Mouse (Mus musculus) embryo, embryonic 10.5 days (tissue): Measurements from ENCODE around the gene Ncdn.

Experiments used
- DNase-seq: peaks from one replicate; pipeline ENCODE4 v3.0.0-alpha.2; 2015; ENCODE audit warnings: low spot score

Gene Ncdn

DNA sequence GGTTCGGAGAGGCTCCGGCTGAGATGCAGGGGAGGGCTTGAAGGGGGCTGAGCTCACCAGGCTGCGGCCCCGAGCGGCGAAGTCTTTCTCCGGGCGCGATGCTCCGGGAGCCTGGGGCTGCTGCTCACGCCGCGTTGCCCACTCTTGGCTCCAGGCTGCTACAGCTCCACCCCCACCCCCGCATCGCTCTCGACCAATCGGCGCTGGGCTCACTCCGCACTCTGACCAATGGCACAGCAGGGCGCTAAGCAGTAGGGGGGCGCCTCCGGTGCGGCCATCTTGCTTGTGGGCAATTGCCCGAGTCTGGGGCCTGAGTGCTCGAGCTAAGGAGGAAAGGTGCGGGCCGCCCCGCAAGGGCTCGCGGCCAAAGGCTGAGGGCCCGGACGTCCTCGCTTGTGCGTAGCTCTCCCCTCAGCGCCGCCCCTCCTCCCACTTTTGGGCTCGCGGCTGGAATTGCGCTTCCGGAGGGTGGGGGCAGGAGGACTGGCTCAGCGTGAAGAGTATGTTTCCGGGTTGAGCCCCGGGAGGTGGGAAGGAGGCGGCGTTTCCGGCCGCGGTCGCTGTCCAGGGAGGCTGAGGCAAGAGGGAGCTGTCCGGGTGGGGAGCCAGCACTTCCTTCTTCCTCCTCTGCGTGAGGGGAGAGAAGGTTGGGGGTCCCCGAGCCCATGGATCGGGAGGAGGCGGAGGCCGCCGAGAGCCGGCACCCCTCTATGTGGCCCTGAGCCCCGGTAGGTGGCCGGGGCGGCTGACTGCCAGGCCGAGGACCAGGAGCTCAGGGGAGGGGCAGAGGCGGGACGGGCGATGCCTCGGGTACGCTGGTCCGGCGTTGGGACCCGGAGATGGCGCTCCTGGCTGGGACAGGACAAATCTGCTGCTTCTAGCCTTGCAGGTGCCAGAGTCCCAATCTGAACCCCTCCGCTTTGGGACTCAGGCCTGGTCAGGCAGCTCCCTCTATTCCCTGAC is at the start of gene Ncdn, which contains the start of gene AU040320:
Gene Ncdn (minus strand): TSS at position 171 of the 963 bp plus-strand sequence.
Gene AU040320 (plus strand): TSS at position 277 of the 963 bp plus-strand sequence.
- DNase-seq, result peak; percentile 97

DNA sequence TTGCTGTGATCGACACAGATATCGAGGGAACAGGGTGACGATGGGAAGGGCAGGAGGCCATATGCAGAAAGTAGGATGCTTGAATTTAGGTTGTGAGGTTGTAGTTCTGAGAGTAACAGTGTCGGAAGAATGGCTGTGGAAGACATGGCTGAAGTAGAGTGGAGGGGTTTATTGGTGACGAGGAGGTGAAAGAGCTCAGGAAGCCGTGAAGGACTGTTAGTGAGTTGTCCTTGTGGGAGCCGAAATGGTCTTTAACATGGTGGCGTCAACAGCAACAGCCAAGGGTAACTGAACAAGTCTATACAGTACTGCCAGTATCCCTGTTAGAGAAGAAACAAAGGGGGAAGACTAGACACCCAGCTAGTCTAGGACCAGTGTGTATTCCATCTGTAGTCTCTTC is 48.9 kb upstream of the Ncdn start:
- no peak for DNase-seq

DNA sequence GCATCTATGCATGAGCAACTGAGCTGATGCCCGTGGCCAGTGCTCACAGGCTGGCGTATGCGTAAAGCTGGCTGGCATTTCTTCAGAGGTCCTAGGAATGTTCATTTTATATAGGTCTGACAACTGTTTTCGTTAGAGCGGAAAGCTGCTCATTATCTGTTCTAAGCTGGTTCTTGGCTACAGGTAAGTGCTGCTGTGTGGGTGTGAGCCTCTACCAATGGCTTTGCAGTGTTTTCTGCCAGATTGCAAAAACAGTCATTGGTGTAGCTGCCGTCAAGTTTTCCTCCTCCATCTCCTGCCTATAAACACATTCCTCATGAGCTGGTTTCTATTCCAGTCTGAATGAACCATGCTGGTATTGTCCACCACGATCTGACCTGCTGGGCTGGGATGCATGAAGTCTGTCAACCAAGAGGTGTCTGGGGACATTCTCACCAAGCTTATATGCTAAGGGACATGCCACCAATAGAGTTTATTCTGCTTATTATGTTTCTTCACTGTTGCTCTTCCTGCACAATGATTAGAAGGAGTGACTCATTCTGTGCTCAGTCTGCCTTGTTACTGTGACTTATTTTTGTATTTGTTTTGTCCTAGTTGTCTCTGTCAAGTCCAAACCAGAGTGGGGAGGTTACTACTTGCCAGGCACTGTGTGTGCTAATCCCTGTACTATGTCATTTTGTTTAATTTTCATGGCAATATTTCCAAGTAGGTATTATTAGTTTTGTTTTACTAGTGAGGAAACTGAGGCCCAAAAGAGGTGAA is 39.3 kb upstream of the Ncdn start:
- no peak for DNase-seq

DNA sequence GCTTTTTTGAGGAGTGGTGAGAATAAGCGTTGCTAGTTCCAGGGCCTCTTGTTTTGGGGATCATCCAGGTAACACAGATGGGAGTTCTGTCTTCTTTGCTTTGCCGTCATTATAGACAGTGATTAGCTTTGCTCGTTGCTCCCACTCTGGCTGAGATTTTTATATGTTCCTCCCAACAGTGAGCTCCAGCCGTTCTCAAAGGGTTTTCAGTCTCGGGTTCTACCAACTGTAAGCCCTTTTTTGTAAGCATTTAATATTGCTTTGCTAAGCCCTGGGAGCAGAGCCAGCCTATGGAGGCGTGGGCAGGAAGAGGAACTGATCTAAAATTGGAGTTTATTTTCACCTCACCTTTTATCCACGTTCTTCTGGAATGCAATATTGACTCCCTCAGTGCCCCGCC is 29.8 kb upstream of the Ncdn start:
- no peak for DNase-seq

DNA sequence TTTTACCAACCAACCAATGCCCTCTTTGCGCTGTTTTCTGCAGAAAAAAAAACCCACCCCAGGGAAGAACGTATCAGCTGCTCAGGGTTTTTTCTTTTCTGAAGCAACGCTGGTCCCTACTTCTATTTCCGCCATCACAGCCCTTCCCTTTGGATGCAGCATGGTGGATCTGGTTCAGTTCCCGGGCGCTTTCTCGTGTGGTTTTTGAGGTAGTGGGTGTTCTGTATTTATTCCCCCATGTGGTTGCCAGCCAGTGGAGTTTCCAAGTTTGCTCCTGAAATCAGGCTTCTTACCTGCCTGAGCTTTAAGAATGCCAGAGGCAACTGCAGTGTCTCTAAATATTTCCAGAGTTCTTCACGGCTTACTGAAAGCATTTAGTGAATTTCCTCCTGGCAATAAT is 29.3 kb upstream of the Ncdn start:
- DNase-seq, result no peak

DNA sequence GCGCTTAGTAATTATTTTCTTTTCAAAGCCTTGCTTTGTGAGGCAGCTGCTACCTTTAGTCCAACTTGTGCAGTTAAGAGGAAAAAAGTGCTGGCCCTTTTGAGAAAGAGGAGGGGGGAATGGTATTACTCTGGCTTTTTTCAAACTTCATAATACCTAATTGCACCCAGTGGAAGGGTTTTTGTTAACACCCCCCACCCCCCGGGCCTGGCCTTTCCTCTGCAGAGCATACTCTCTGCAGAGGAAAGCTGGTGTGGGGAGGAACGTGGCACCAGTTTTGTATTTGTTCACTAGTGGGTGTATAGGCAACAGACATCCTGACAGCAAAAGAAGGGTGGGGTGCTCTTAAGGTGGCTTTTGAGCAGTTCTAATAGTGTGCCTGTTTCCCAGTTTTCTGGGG is 28.6 kb upstream of the Ncdn start:
- DNase-seq, result no peak

DNA sequence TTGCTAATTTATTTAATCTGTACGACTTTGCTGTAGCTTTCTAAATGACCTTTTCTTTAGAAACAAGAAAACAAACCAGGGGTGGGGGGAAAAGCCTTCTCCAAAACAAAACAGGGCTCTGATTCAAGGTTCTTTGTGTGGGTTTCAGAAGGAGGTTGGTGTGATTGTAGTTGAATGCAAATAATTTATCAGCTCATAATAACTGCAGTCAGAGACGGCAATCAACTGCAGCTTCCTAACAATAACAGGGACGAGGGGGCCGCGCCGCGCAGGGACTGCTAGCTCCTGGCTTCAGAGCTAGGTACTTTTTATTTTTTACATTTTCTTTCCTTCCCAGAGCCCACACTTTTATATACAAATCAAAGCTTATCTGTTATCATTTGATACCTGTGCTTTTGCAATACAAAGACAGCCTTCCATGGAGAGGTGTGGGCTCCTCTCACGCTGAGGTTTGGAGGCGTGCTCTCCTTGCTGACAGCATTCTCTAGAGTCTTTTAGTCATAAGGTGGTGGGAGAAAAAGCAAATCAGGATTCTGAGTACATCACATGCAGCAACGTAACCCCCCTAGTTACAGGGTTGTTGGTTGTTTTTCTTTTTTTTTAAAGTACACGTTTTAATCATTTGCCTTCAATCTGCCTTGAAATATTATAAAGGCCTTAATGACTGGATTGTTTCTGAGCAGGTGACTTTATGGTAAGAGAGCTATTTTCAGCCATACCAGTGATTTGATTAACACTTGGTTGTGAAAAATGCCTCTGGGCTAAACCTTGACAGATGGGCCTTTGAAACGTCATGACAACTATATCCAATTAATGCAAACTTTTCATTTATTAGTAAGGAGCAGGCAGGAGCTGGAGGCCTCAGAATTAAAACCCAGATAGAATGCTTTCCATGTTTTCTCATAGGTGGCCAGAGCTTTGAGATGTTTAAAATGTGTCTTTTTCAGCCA is 26.9 kb upstream of the Ncdn start:
- DNase-seq, result no peak

DNA sequence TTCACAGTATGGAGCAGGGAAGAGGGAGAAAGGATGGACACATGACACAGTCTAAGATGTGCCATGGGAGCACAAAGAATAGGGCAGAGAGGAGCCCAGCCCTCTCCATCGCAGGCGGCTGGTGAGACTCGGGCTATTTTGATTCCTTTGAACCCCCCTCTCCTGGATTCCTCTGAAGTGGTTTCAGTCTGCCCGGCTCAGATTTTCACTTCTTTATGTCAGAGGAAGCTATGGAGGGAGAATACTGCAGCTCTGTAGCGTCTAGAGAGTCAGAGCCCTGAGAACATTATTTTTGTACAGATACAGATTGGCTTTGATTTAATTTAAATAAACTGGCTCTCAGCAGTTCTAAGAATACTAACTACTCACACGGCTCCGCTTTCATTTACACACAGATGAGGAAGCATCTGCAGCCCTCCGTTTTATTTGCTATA is 25.9 kb upstream of the Ncdn start:
- DNase-seq, result no peak

DNA sequence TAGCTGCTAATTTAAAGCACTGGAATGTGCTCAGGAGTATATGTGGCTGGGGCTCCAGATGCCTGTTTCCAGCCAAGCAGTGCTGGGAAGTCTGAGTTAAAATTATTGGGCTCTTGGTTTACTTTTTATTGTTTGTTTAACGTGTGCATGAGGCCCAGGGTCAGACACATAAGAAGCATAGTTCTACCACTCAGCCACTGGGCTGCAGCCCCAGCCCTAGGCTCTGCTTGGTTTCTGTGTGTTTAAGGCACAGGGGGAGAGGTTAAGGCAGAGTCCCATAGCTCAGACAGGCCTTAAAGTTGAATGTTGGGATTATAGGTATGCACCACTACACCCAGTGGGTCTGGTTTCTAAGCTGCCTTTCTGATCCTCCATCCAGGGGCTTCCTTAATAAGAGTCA is 21.9 kb upstream of the Ncdn start:
- DNase-seq, result no peak

DNA sequence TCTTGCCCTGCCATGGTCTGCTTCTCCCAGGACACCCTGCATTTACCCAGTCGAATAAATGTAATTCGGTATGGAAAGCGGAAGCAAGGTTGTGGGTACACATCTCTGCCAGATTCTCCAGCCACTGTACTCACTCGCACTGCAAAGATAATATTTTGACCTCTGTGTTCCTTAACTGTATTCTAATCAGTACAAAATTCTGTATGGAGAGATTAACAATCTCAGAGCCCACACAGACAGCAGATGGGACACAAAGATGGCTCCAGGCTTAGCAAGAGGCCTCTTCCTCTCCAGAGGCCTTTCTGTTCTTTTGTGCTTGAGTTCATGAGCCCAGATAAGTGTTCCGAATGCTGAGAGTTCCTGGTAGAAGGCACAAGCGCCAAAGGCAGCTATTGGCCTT is 20.6 kb upstream of the Ncdn start:
- no peak for DNase-seq

DNA sequence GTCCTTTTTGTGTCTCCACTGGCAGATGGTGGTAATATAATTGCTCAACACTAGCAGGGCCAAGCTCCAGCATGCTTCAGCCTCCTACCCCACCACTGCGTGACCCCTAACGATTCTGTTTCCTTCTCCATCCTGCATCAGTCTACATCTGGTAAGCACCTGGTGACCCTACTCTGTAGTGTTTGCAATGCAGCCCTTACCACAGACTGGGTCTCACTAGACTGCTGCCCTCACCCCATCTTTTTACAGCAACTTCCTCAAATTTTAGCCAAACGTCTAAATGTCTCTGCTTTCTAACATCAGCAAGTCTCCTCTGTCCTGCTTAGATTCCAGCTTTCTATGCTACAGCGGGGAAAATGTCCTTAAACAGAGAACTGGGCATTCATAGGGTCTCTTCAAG is 17.6 kb upstream of the Ncdn start:
- no peak for DNase-seq

DNA sequence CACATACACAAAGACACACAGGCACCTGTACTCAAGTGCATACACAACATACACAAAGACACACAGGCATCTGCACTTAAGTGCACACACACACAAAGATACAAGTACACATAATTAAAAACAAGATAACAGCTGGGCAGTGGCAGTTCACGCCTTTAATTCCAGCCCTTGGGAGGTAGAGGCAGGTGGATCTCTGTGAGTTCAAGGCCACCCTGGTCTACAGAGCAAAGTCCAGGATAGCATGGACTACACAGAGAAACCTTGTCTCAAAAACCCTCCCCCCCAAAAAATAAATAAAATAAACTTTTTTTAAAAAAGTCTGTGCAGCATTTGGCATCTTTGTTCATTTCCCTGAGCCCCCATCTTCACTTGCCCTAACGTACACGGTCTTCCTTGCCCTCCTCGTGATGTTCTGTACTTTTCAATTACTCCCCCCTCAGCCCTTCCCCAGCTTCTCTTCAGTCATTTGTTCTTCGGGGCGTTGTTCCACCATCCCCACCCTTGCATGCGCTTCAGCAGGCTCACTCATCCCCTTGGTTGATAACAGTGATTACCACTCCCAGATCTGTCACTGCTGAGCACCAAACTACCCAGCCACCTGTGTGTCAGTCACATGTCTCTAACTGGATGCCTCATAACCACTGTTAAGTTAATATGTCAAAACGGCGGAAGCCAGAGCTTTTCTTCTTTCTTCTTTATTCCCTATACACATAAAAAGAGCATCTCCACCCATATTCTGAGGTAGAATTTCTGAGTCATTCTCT is 16.7 kb upstream of the Ncdn start:
- no peak for DNase-seq

DNA sequence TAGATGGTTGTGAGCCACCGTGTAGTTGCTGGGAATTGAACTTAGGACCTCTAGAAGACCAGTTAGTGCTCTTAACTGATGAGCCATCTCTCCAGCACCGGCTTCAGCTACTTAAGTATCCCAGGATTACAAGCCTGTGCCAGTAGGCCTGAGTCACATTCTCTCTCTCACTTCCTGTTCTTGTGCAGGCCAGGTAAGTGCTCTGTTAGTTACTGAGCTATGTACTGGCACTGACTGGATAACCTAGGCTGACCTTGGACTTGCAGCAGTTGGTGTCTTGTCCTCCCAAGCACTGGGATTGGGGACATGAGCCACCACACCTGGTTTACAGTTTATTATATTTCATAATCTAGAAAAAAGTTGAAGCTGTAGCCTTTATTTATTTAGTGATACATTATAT is 10.2 kb upstream of the Ncdn start:
- no peak for DNase-seq

DNA sequence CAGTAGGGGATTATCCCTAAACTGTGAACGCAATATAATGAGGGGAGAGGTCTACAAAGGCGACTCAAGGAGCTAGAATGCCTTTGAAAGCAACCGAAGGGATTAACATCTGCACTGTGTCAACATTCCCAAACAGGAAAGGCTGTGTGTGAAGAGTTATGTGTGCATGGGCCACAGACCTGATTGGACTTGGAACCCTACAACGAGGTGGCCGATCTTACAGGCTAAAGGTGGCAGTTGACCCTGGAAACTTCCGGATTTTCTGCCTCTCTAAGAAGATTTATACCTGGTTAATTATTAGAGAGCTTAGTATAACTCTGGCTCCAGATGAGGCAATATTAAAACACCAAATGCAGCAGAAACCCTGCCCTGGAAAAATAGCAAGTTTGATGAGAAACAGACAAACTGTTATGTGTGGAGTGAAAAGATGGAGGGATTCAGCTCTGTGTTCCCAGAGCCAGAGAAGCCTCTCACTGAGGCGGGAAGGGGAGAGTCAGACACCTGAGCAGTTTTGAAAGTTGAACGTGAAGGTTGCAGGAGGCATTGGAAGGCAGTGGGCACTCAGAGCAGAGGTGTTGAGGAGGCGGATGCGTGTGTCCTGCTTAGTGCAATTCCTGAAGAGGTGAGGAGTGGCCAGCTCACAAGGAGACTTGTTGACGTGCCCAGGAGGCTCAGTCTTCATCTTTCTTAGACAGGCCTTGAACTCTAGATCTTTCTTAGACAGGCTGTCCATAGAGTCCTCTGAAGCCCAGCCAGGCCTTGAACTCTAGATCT is 9.5 kb upstream of the Ncdn start:
- no peak for DNase-seq

DNA sequence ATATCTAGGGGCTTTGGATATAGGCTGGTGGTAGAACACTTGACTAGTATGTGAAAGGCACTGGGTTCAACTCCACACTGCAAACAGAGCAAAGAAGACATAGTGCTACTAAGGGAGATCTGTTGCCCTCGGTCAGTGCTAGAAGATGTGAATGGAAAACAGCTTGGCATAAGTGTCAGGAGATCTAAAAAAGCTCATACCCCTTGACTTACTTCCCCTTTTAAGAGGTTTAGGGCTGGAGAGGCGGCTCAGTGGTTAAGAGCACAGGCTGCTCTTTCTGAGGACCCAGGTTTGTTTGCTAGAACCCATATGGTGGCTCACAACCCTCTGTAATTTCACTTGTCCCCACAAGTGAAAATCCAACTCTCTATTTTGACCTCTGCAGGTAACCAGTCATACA is 6.2 kb upstream of the Ncdn start:
- no peak for DNase-seq

DNA sequence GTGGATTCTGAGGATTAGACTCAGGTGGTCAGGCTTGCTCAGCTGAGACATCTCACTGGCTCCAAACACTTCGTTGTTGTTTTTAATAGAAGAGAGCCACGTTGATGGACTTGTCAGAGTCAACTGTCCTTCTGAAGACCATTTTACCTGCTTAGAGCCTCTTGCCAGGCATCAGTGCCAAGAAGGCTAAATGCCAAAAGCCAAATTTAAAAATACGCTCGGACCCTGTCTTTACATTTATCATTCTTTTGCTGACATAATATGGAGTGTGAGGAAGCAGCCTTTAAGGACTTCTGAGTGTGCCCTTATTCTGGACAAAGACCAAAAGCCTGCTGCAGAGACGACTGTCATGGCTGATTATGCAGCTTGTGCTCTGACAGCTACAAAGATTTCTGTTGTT is 5.1 kb upstream of the Ncdn start:
- DNase-seq, result no peak

DNA sequence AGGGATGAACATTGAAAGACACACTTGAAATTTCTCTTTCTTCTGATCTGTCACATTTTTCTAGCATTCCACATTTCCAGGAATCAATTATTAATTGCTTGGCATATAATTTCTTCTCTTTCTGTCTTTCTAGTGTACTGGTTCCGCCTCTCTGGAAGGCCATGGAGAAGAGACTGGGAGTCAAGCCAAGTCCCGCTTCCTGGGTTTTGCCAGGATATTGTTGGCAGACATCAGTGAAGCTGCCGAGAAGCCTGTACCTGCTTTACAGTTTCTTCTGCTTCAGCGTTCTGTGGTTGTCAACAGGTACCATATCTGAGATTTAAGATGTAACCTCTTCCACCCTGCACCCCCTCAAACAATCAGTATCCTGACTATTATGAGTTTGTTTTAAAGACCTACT is 3.5 kb upstream of the Ncdn start:
- DNase-seq, result no peak

DNA sequence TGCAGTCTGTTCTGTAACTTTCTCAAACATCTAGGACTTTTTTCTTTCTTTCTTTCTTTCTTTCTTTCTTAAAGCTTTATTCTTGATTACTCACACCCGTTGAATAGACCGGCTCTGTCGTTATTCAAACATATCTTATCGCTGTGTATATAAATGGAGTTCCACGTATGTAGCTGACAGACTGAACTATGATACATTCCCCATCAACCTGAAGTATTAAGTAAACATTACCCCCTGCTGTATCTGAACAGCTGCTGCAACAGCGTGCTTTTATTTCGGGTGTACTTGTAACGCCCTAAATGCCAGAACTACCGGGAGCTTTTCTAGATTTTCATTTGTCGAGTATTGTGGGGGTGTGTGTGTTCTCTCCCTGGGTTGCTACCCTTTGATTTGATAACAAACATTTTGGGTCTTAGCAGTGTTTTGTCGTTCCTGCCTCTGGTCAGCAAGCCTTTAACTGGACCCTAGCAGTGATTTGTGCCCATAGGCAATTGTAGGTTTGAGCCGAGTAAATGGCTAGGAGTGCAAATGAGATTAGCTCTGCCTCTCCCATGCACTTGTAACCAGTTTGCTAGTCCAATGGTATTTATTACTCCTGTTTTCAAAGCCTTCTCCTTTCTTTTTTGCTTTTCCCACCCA is 1.6 kb upstream of the Ncdn start:
- no peak for DNase-seq

DNA sequence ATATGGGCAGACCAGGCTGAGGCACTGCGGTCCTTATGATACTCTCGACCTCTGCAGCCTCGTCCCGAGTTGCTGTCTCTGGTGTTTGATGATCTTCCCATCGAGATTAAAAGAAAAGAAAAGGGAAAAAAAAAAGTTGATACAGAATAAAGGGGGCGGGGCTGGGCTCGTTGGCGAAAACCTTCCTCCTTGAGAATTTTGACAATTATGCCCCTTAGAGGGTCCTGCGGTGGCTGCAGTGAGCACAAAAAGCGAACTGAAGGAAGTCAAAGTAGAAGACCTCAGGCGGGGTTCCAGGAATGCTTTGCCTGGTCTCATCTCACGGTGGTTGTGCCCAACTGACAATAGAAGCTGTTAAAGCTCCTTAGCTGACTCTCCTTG is 983 bp upstream of the Ncdn start:
- DNase-seq, result no peak

DNA sequence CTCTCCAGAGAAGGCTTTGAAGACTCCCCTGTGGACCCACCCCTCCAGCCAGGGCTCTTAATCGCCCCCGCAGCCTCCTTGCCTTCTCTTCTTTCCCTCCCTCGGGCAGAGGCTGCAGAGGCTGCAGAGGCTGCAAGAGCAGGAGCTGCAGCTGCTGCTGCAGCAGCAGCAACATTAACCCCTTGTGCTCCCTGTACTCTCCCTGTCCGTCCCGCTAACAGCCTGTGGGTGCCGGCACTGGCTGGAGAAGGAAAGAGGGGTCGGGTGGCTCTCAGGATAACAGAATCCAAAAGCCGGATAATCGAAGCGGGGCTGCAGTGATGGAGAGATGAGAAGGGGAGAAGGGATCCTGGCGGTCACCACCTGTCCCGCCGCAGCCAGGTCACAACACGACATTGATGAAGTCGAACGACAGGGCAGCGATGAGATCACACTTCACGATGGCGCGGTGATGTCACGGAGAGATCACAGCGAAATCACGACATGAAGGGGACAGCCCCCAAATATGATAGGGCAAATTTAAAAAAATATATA is 563 bp downstream of the Ncdn start:
- DNase-seq, result peak; percentile 60
